ENCODE assay signal across 22 mouse cellular contexts in the genomic region with DNA sequence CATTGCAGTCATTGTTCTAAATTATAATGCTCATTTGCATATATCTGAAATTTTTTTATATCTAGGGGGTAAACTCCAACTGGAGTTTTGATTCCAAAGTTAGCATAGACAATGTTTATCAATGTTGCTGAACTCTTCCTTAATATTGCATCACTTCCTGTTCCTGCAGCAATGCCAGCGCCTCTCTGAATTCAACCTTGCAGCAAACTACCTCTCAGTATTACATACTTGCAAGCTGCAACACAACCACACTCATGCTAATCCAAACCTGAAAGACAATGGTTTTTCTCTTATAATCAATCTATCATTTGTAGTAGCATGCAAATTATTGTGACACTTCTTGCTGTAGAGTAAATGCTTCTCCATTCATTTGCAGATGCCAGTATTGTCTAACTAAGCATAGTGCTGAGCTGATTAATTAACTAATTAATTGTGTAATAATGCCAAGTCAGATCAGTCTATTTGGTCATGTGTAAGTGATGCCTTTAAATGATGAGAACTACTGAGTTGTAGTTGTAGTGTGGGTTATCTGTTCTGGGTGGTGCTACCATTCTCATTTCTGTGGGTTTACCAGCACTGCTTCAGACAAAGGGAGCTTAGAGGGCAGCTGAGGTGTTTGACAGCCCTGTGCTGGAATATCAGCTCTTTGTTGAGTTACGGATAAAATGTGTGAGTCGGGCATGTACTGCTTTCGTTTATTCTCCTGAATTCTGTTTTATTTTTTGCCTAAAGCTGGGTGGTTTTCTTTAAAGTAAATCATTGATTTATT.
DNase-seq lines count a peak whose midpoint lies in the region; ATAC-seq and TF ChIP-seq lines count a peak whose summit lies in the region.
"Had no signal": no experiment of that assay in that cellular context is flagged by ENCODE, and none has a peak within 500 bp of the region (broad histone marks: within the 10 kb centered on the region; RNA-seq: fewer than 3 reads in every experiment).

No protein-coding gene starts in this region.

- no peak overlapping the region for H3K4me2 ChIP-seq in hindbrain, embryonic 12.5 days (replicated peaks)
- H3K4me2 ChIP-seq in hindbrain, embryonic 16.5 days (ENCODE audit: low read length) = no peak overlapping the region
- no peak overlapping the region for H3K4me2 ChIP-seq in forebrain, postnatal 0 days (ENCODE audit: low read depth)
- H3K4me2 ChIP-seq: liver, embryonic 15.5 days; lung, embryonic 15.5 days; neural tube, embryonic 13.5 days had no signal

- H3K4me3 ChIP-seq in hindbrain, embryonic 12.5 days = no peak overlapping the region
- no peak overlapping the region for H3K4me3 ChIP-seq in hindbrain, embryonic 16.5 days (ENCODE audit: low read length)
- no peak overlapping the region for H3K4me3 ChIP-seq in forebrain, postnatal 0 days (ENCODE audit: low read depth, low read length)
- H3K4me3 ChIP-seq: embryonic facial prominence, embryonic 10.5 days; limb, embryonic 10.5 days; liver, embryonic 15.5 days; lung, embryonic 15.5 days; neural tube, embryonic 13.5 days had no signal

- no peaks in the 10 kb centered on the region for H3K27me3 ChIP-seq in hindbrain, embryonic 12.5 days
- no peaks in the 10 kb centered on the region for H3K27me3 ChIP-seq in hindbrain, embryonic 16.5 days (replicated peaks; ENCODE audit: control insufficient read depth, insufficient read depth, low read length)
- H3K27me3 ChIP-seq in forebrain, postnatal 0 days (ENCODE audit: insufficient read depth, low read length) = no peaks in the 10 kb centered on the region
- H3K27me3 ChIP-seq: liver, embryonic 15.5 days; lung, embryonic 15.5 days; neural tube, embryonic 13.5 days had no signal

- no peaks in the 10 kb centered on the region for H3K4me1 ChIP-seq in hindbrain, embryonic 12.5 days
- H3K4me1 ChIP-seq in hindbrain, embryonic 16.5 days (ENCODE audit: control insufficient read depth, insufficient read depth, low read depth, low read length) = no peaks in the 10 kb centered on the region
- H3K4me1 ChIP-seq in forebrain, postnatal 0 days (ENCODE audit: insufficient read depth) = no peaks in the 10 kb centered on the region
- H3K4me1 ChIP-seq: embryonic facial prominence, embryonic 10.5 days; limb, embryonic 10.5 days; liver, embryonic 15.5 days; lung, embryonic 15.5 days; neural tube, embryonic 13.5 days had no signal

- no peak overlapping the region for H3K9ac ChIP-seq in hindbrain, embryonic 12.5 days
- no peak overlapping the region for H3K9ac ChIP-seq in hindbrain, embryonic 16.5 days (ENCODE audit: low read depth, low read length)
- no peak overlapping the region for H3K9ac ChIP-seq in forebrain, postnatal 0 days
- H3K9ac ChIP-seq: liver, embryonic 15.5 days; lung, embryonic 15.5 days; neural tube, embryonic 13.5 days had no signal

- H3K36me3 ChIP-seq in hindbrain, embryonic 12.5 days = no peaks in the 10 kb centered on the region
- H3K36me3 ChIP-seq in hindbrain, embryonic 16.5 days (ENCODE audit: control insufficient read depth, insufficient read depth, low read length) = no peaks in the 10 kb centered on the region
- H3K36me3 ChIP-seq in forebrain, postnatal 0 days (ENCODE audit: insufficient read depth) = no peaks in the 10 kb centered on the region
- H3K36me3 ChIP-seq: embryonic facial prominence, embryonic 10.5 days; limb, embryonic 10.5 days; liver, embryonic 15.5 days; lung, embryonic 15.5 days; neural tube, embryonic 13.5 days had no signal

- no peak for TF ChIP-seq CTCF in forebrain, postnatal 0 days (IDR thresholded peaks at IDR 0.05; ENCODE audit: low read depth)

- no peak overlapping the region for H3K27ac ChIP-seq in hindbrain, embryonic 12.5 days
- no peak overlapping the region for H3K27ac ChIP-seq in hindbrain, embryonic 16.5 days (ENCODE audit: low read depth, low read length)
- H3K27ac ChIP-seq in forebrain, postnatal 0 days (ENCODE audit: low read depth, low read length) = no peak overlapping the region
- H3K27ac ChIP-seq: embryonic facial prominence, embryonic 10.5 days; limb, embryonic 10.5 days; liver, embryonic 15.5 days; lung, embryonic 15.5 days; neural tube, embryonic 13.5 days had no signal

- peak; percentile 6 for DNase-seq in 416B (ENCODE audit: low read depth)
- DNase-seq in forebrain, postnatal 0 days = no peak
- no peak for DNase-seq in cerebellum, adult 11-12 months
- DNase-seq in gastrocnemius, postnatal 10 days = no peak
- no peak for DNase-seq in kidney, adult 11 months
- DNase-seq: adrenal gland, adult 2 months; cerebellum, adult 8-10 months; gastrocnemius, postnatal 36 days; kidney, adult 8-10 months; kidney, postnatal 10 days; liver; lung, postnatal 36 days; thymus, adult 18-20 months; thymus, postnatal 36 days had no signal

- peak; percentile 56 for ATAC-seq in hindbrain, embryonic 12.5 days (ENCODE audit: low FRiP score)
- no peak for ATAC-seq in hindbrain, embryonic 16.5 days
- ATAC-seq in common myeloid progenitor, adult 5-6 weeks (replicated peaks; ENCODE audit: low read depth, poor library complexity, severe bottlenecking) = peak; percentile 50; the same call in 1 of the 2 replicates
- peak; percentile 27; the same call in 1 of the 2 replicates for ATAC-seq in forebrain, postnatal 0 days

- no peaks in the 10 kb centered on the region for H3K9me3 ChIP-seq in hindbrain, embryonic 12.5 days (replicated peaks)
- no peaks in the 10 kb centered on the region for H3K9me3 ChIP-seq in hindbrain, embryonic 16.5 days (ENCODE audit: control insufficient read depth, low read length)
- no peaks in the 10 kb centered on the region for H3K9me3 ChIP-seq in forebrain, postnatal 0 days (ENCODE audit: low read length)
- H3K9me3 ChIP-seq: embryonic facial prominence, embryonic 10.5 days; limb, embryonic 10.5 days; liver, embryonic 15.5 days; lung, embryonic 15.5 days; neural tube, embryonic 13.5 days had no signal

- WGBS in hindbrain, embryonic 12.5 days = 90% methylated on average over 4 of the region's 4 CpGs
- 79% methylated on average over 4 of the region's 4 CpGs for WGBS in hindbrain, embryonic 16.5 days
- WGBS in forebrain, postnatal 0 days = 47% methylated on average over 4 of the region's 4 CpGs
